Mouse (Mus musculus) right cerebral cortex, postnatal 14 days (tissue): ENCODE measurements at regions not wholly inside any gene's neighbourhood (a gene's known extent, or its start where the extent isn't known, plus 50 kb on each side); places are given as distances from the start of the nearest gene placed in this dataset.
"Not testable (repeated sequence)": the region's sequence is repeated elsewhere in the genome, so short reads cannot be mapped to it uniquely, and the experiment has no call there.

Source experiments
- DNase-seq: peaks from one replicate; pipeline ENCODE4 v3.0.0; 2022

DNA sequence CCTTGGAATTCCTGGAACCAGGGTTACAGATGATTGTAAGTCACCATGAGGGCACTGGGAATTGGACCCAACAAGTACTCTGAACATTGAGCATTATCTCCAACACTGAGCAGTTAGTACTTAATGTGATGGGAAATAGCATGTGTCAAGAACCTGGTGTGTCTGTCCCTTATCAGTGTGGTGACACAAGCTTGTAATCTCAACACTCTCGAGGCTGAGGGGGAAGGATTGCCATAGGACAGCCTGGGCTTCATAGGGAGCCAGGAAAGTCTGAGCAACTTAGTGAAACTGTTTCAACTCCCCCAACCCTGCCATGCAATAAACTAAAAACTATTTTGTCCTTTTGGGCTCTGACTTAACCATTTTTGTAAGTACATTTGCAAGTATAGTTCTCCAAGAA, 100.0 kb downstream of the Wdr20rt start:
- DNase-seq: no peak

DNA sequence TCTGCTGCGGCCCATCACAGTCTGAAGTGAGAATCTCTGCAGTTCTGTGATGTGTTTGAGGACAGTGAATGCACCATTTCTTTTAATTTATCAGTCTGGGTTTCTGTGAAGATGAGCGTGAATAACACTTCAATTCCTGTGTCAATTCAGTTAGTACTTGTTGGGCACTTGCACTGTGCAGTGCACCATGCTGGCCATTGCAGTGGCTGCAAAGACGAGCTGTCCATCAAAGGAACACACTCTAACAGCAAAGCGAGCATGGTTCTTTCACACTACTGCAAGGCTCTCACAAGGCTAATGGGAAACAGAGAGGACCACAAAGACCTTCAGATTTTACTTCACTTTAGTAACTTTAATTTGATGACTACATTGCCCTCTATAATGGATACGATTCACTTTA, 103.2 kb downstream of the Wdr20rt start:
- DNase-seq: no peak

DNA sequence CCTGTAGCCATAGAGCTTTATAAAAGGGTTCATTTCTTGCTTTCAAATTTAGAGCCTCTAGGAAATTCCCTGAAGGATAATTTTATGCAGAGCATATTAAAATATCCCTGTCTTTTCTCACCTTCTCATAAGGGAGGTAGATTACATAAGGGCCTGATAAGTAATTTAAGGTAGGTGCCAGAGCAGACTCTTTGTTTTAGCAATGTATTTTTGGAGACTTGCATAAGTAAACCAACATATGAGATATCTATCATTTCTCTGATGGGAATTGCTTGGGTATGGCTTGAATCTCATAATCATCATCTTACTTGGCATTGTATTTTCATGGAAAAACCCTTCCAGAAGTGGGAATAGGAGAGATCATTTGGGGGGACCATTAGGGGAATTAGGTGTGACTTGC, 104.4 kb downstream of the Wdr20rt start:
- no peak for DNase-seq

DNA sequence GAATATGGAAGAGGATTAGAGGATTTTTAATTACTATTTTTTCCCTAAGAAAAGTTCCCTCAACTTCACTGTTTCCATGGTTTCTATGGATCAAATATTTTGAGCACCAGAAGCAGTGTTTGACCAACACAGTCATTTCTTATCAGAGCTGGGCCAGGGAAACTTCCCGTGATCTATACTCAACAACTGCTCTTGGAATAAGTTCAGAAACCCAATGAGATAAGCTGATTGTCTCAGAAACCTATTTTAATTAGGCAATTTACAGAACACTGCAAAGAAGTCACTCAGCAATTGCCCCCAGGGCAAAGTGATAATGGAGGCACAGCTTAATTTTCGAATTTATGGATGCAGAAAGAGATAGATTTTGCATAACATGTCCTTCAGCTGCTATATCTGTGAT, 114.7 kb downstream of the Wdr20rt start:
- DNase-seq: no peak

DNA sequence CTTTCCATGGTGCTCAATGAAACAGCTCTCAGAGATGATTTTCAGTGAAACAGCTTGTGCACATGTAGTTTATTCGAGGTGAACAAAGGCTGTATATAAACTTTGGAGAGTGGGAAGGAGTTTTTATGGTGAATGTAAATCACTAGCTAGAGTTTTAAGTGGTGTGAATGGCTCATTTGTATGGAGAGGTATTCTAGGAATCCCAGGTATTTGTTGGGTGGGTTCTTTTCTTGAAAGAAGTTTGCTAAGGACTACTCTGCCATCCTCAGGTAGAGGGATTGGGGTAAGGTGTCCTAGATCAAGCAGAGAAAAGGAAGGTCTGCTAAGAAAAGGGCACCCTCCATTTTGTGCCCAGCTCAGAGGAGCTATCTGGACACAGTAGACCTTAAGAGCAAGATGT, 121.9 kb downstream of the Wdr20rt start:
- DNase-seq: no peak

DNA sequence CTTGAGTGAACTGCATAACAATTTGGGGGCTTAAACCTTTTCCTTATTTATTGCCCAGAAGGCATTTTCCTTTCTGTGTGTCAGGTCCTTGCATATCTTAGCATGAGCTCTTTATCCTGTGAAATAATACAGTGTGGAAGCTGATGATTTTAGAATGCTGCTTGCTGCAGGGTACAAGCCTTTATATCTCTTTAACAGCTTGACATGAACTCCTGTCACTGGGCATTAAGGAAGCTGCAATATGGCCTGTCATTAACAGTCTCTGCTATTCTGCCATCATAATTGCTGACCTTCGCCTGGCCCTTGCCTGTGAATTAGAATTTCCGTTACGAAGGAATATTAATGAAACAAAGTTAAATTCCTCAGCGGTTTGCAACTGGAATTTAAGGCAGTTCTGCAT, 124.2 kb downstream of the Wdr20rt start:
- DNase-seq: no peak

DNA sequence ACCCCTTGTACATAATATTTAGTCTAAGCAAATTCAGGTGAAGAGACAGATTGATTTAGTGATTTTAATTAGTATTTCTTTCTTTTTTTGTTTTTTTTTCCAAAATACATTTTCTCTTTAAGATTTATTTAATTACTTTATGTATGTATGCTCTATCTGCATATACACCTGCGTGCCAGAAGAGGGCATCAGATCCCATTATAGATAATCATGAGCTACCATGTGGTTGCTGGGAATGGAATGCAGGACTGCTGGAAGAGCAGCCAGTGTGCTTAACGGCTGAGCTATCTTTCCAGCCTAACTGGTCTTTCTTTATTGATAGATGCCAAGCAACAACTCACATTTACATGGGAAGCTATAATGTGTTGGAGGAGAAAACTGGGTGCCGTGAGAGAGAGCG, 138.9 kb downstream of the Wdr20rt start:
- DNase-seq: no peak

DNA sequence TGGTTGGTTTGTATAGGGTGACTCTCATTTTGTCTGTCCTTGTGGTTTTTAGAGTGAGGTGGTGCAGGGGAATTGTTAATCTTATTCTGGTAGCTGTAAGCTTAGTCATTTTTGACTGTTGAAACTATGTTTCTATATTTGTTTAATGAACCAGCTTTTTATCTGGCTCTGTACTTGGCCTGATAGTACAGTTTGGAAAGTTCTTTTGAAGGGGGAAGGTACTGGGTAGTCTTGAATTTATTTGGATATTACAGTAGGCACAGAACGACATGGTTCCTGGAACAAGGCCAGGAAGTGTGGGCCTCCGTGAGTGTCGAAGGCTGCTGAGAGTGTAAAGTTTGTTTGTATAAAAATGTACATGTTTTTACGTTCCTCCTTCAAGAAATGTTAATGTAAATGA, 142.0 kb downstream of the Wdr20rt start:
- DNase-seq: no peak

DNA sequence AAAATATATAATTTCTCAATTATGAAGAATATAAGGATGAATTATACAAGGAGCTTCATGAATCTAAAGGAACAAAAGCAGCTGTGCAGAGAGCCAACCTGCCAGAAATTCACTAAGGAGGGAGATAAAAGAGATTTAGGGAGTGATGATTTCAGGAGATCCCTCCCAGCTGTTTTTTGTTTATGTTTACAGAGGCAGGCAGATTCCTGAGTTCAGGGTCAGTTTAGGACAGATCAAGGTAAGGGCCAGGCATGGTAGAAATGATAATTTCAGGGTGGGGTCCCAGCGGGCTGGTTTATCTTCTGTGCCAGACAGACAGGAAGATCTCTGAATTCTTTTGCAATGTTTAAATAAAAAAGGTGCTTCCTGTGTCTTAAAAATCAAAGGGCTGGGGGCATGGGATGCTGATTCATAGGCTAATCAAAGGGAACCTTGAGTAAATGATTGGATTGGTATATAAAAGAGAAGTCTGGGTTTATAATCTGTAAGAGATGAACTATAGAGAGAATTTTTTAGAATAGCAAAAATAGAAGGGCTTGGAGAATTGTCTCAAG, 142.6 kb downstream of the Wdr20rt start:
- no peak for DNase-seq

DNA sequence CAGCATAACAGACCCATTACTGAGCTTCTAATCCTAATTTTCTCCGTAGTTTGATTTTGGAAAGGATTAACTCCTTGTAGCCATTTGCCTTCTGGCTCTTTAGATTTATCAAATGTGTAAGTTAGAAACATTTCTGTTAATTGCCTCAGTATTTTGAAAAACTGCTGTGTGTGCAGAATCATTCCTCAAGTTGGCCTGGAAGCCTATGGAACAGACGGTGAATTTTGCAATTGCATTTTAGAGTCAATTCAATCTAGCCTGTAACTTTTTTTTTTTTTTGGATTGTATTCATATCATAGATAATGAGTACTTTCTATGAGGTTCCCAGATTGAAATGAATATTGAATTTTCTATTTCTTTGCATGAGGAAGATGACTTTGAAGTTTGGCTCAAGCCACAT, 146.3 kb downstream of the Wdr20rt start:
- no peak for DNase-seq

DNA sequence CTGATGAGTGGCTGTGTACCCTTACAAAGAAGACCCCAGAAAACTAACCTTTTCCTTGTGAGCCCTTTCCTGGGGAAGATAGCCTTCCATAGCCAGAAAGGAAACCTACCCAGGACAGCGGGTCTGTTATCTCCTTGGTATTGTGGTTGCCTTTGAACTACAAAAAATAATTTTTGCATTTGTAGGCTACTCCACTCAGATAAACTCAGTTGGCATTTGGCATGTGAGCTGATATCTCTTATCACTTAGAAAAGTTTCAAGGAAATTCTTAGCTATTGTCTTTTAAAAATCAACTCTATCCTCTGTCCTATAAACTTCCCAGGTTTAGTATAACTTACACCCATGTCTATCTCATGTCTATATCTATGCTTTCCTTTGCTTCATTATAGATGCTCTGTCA, 154.0 kb downstream of the Wdr20rt start:
- DNase-seq: no peak

DNA sequence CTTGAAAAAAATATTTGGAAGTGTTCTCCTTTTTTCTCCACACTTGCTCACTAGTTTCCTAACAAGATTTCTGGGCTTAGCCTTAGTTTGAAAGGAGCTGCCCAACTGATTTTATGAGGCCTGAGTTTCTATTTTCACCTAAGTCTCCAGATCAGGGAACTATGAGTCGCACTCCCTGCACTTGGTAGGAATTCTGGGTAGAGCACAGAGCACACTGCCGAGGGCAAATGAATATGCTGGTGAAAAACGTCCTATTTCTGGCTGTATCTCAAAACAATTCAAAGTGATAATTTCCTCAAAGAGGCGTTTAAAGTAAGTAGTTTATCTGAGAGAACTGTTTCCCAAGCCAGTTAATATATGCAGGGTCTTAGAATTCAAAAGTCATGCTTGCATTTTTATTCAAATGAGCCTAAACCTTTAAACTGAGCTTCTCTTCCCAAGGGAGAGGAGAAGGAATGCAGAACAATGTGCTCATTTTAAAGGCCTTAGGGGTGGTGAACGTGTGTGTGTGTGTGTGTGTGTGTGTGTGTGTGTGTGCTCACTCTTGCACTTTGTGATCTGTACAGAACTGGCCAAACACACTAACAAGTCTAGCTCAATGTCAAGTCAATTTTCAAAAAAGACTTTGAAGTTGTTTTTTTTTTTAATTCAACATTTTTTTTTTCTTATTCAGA, 156.9 kb downstream of the Wdr20rt start:
- DNase-seq: no peak

DNA sequence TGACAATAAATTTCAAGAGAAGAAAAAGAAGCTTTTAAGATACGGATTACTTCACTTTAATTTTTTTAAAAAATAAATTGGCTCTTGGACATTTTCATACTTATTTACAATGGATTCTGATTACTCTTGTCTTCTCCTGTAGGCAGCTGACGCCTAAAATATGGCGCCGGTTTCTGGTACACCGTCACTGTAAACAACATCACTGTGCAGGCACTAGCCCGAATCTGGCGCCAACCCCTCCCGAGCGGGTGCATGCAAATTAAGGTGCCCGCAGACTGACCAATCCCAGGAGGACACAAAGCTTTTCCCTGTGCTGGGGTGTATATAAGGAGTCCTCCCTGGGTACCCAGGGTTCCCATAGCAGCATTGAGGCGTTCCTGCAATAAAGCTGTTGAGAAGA, 157.5 kb downstream of the Wdr20rt start:
- DNase-seq: not testable (repeated sequence)

DNA sequence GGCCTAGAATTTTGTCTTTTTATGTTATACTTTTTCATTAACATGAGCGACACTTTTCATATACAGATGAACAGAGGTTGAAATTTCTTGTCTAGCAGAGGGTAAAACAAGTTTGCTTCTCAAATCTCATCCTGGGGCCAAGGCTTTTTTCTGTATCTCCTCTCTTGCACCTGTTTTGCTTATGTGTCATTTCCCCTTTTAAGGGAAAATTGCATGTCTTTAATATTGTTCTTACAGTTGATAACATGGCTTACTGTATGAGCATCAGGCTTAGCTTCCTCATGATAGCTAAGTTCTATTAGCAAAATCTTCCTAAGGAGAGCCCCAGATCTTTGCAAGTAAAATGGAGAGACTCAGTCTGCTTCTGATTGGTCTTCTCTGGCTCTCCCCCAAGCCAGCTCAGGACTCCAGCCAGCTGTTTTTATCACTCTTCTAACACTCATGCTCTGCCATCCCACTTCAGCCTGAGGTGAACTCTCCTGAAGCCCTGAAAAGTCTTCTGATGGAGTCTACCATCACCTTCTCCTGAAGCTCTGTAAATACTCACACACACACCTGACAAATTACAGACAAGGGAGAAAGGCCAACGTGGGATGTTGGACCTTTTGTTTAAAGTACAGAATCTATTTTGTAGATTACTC, 160.8 kb downstream of the Wdr20rt start:
- DNase-seq: no peak

DNA sequence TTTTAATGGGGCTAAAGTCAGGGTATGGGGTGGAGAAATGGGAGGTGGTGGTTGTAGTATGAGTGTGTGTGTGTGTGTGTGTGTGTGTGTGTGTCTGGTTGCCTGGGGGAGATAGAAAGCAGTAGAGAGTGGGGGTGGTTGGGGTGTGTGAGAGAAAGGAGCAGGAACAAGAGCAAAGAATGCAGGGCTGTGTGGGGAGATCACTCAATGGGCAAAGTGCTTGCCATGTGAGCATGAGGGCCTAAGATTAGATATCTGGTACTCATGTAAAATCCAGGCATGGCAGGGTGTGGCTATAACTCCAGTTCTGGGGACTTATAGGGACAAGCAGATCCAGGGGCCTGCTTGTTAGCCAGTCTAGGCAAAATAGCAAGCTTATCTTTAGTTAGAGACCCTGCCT, 161.7 kb downstream of the Wdr20rt start:
- DNase-seq: no peak

DNA sequence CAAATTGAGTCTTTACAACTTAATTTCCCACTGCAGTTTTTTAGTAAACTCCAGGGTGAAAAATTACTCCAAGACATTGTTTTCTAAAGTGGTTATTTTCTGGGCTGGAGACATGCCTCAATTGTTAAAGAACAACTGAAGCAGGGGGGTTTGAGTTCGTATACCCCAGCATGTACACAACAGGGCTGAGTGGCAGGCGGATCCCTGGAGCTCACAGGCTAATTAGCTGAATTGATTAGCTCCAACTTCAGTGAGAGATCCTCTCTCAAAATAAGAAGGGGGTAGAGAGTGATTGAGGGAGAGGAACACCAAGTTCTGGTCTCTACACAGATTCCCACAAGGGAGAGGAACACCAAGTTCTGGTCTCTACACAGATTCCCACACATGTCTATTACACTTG, 164.2 kb downstream of the Wdr20rt start:
- DNase-seq: no peak

DNA sequence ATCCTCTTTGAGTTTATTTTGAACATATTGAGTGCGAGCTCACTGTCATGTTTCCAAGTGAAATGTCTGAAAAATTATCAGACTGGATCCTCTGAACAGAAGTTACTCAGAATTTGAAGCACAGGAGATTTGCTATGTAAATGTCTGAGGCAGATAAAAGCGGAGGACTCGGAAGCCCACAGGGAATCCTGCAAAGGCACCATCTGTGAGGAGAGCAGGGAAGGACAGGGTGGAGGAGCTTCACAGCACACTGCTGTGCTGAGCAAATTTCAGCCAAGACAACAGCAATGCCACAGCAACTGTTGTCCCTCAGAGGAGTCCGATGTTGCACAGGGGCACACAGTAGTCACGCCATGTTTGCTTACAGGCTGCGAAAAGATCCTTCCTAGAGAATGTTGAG, 165.0 kb downstream of the Wdr20rt start:
- DNase-seq: peak; percentile 14

DNA sequence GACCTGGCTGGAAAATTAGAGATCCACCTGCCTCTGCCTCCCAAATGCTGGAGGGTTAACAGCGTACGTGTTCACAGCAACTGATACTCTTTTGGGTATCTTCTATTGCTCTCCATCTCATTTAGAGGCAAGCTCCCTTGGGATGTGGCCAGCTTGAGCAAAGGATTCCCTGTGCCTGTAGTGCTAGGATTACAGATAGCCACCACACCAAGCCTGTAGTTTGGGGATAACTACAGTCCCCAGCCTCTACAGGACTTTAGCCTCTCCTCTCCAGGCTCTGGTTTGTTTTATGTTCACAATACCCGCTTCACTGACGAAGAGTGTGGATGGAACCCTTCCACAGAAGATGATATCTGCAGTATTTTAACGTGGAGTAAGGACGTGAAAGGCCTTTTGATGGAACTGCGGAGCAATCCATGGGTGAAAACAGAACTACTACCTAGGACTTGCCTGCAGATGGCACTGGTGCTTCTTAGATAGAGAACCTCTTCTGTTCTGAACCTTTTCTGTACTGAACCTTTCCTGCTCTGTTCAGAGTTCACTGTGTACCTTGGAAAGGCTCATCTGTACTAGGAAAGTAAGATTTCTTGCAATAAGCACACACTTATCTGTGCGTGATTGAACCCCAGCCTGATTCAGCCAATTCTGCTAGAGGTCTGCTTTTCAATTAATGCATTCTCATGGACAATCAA, 176.6 kb downstream of the Wdr20rt start:
- DNase-seq: peak; percentile 57

DNA sequence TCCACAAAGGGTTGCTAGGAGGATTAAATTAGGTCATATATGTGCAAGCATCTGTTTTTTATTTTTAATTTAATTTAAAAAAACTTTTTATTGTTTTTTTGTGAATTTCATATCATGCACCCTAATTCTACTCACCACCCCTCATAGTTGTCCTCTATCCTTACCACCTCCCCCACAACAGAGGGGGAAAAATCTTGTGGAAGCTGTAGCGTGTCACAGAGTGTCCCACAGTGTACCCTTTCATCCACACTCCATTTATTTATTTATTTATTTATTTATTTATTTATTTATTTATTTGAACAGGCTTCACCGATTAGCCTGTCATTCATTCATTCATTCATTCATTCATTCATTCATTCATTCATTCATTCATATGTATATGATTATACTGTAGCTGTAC, 177.8 kb downstream of the Wdr20rt start:
- DNase-seq: no peak

DNA sequence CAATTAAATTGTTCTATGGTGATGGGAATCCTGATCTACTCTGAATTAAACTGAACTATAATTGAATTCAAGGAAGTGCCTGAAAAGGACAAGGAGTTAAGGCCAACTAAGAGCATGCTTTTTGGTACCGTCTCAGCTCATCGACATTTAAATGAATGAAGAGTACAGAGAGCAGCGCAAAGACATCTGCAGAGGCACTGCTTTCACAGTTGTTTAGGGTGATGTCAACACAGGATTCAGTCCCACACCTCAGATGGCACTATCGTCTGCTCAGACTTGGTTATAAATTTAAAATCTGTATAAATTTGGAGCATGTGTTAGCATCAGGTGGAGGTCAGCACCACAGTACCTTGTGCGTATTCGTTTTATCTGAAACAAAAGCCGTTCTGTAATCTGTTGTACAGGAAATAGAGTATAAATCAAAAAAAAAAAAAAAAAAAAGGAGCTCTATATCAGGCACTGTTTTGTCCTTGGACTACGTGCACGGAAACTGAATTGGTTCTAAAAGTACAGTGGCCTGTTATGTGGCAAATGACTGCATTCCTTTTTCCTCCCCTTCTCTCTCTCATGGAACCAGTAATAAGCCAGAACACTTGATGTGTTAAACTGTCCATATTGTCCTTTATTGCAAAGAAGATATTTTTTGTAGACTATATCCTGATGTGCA, 187.8 kb downstream of the Wdr20rt start:
- DNase-seq: no peak

DNA sequence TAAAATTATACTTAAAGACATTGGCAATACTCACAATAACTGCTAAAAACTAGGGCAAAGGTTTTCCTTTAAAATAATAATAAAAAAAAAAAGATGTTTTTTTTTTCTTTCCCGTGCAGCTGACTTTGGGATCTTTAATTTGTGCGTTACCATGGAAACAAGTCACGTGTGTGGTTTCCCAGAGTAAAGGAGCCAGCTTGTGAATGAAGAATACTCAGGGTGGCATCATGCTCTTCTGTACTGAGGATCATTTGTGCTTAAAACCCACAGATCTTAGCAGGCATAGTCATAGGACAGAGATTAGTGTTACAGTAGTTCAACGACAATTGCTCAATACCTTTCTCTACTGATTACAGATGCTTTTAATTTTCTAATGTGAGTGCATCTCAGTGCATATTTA, 189.1 kb downstream of the Wdr20rt start:
- DNase-seq: no peak

DNA sequence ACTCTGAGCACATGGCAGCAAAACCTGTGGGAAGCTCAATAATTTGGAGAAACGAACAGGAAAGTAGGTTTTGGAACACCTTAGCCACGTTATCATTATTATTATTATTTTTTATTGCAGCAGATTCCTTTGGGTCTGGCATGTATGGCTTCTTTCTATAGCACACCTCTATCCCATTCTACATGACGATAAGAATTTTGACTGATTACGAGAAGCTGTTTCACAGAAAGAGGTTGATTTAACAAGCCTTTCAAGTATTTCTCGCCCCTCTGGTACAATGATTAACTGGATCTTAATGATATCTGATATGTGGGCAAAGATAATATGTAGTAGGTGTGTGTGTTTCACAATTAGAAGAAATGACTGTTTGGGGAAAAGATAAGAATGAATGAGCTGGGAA, 191.6 kb downstream of the Wdr20rt start:
- no peak for DNase-seq

DNA sequence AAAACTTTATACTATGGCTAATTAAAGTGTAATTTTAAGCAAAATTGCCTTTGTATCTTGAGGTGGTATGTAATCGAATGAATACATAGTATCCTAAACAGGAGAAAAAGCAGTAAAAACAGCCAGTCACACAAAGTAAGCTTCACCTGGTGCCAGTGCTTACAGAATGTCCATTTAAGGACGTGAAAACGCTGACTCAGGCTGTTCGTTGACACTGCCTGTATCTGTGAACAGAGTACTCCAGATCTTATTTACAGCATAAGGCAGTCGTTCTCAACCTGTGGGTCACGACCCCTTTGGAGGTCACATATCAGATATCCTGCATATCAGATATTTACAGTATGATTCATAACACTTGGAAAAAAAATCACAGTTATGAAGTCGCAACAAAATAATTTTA, 194.8 kb downstream of the Wdr20rt start:
- no peak for DNase-seq

DNA sequence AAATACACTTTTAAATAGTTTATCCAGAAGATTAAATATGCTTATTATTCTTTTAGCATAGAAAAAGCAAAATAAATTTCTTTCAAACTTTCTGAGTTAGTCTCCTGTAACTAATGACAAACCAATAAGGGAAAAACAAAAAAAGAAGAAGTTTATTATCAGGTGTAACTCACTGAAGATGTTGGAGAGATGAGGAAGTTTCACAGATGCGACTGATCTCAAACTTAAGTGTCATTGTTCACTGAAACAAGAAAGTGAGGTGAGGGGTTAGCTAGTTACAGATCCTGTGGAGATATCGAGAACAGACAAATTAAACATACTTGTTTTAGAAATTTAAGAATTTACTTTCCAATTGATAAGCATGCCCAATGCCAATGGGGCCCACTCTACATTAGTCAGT, 199.2 kb downstream of the Wdr20rt start:
- no peak for DNase-seq
